Mouse (Mus musculus) heart, adult 8-10 months (tissue): ENCODE measurements around the gene Fen1. TPM values are rescaled to one million over a fixed set of nuclear protein-coding genes. Genes with fewer than 3 reads are reported as not detected.
"Not testable (repeated sequence)": the region's sequence is repeated elsewhere in the genome, so short reads cannot be mapped to it uniquely, and the experiment has no call there.

ENCODE experiments used
- DNase-seq: peaks from one replicate; pipeline ENCODE4 v3.0.0; 2022; ENCODE audit warnings: low spot score
- total RNA-seq, 4 experiments: library from RNA; stranded (reverse); gene quantifications; 2 replicates each; pipeline ENCODE4 v1.2.4; 2022

Gene Fen1
- total RNA-seq, 4 experiments from 2014 or later = 3.5 to 5.3 (median 4.9) TPM

- no peak for DNase-seq
These were observed 21.8 kb downstream of the Fen1 start for GRCm38 (mm10) chr19:10182142-10182541.

- no peak for DNase-seq
These were observed 22.7 kb downstream of the Fen1 start for GRCm38 (mm10) chr19:10181225-10181624.

- no peak for DNase-seq
These were observed 27.0 kb downstream of the Fen1 start for GRCm38 (mm10) chr19:10176941-10177372.

GRCm38 (mm10) chr19:10176477-10176876 is 27.5 kb downstream of the Fen1 start:
- DNase-seq = no peak

- DNase-seq = no peak
These were observed 29.0 kb downstream of the Fen1 start for GRCm38 (mm10) chr19:10174956-10175355.

GRCm38 (mm10) chr19:10173844-10174539 is 30.0 kb downstream of the Fen1 start:
- DNase-seq = no peak

GRCm38 (mm10) chr19:10173116-10173718 is 30.8 kb downstream of the Fen1 start:
- DNase-seq = no peak

GRCm38 (mm10) chr19:10171846-10172245 is 32.1 kb downstream of the Fen1 start:
- no peak for DNase-seq

- DNase-seq = no peak
These were observed 32.6 kb downstream of the Fen1 start for GRCm38 (mm10) chr19:10171359-10171758.

- DNase-seq = no peak
These were observed 33.5 kb downstream of the Fen1 start for GRCm38 (mm10) chr19:10170466-10170865.

- not testable (repeated sequence) for DNase-seq
These were observed 34.2 kb downstream of the Fen1 start for GRCm38 (mm10) chr19:10169692-10170330.

- DNase-seq = no peak
These were observed 34.8 kb downstream of the Fen1 start for GRCm38 (mm10) chr19:10169179-10169578.

- no peak for DNase-seq
These were observed 35.5 kb downstream of the Fen1 start for GRCm38 (mm10) chr19:10168441-10168840.

- DNase-seq = no peak
These were observed 36.0 kb downstream of the Fen1 start for GRCm38 (mm10) chr19:10167951-10168350.

GRCm38 (mm10) chr19:10167112-10167511 is 36.9 kb downstream of the Fen1 start:
- DNase-seq = no peak

GRCm38 (mm10) chr19:10165928-10166327 is 38.0 kb downstream of the Fen1 start:
- DNase-seq = not testable (repeated sequence)

GRCm38 (mm10) chr19:10163896-10164295 is 40.1 kb downstream of the Fen1 start:
- no peak for DNase-seq

- no peak for DNase-seq
These were observed 46.2 kb downstream of the Fen1 start for GRCm38 (mm10) chr19:10157725-10158124.

- DNase-seq = no peak
These were observed 54.8 kb downstream of the Fen1 start for GRCm38 (mm10) chr19:10149189-10149588.
